Mouse (Mus musculus) Patski (cell line): ENCODE data around the gene Lrrc28. TPM values are rescaled to one million over a fixed set of nuclear protein-coding genes. Genes with fewer than 3 reads are reported as not detected.

Experiments used
- ATAC-seq: fragments of 100-300 bp; one replicate; pipeline ENCODE4 v1.8.0; 2021
- CTCF ChIA-PET: fragments of 350-600 bp; sonication (Branson Sonifier 250); formaldehyde crosslinking; loops from one replicate; lab custom pipeline; 2022; ENCODE audit warnings: inconsistent platforms; lab: Charles Lee
- POLR2A ChIA-PET: fragments of 350-600 bp; sonication (Branson Sonifier 250); formaldehyde crosslinking; loops from one replicate; lab custom pipeline; 2022; ENCODE audit warnings: antibody characterized with exemption, inconsistent platforms; lab: Charles Lee
- DNase-seq: peaks from one replicate; pipeline ENCODE4 v3.0.0-alpha.2; 2011; ENCODE audit warnings: low read depth, low spot score
- H3K27me3 ChIP-seq: fragments of 371-371 bp; one replicate; pipeline ENCODE4 v1.5.1; 2021
- CTCF ChIP-seq: fragments of 100-300 bp; IDR thresholded peaks from one replicate; pipeline ENCODE4 v1.5.1; 2021
- in situ Hi-C: fragments of 300-500 bp; cut with MboI; formaldehyde crosslinking; loops from 3 replicates; pipeline ENCODE4 v1.11.1; 2018; ENCODE audit warnings: low pct_unique_long_range_greater_than_20kb, mixed read lengths
- polyA plus RNA-seq: library from polyadenylated mRNA; unstranded; gene quantifications from one replicate; pipeline ENCODE4 v1.2.3, GENCODE M21; 2021

The Lrrc28 gene
- polyA plus RNA-seq, 1 experiment from 2014 or later: 13.0 TPM

DNA sequence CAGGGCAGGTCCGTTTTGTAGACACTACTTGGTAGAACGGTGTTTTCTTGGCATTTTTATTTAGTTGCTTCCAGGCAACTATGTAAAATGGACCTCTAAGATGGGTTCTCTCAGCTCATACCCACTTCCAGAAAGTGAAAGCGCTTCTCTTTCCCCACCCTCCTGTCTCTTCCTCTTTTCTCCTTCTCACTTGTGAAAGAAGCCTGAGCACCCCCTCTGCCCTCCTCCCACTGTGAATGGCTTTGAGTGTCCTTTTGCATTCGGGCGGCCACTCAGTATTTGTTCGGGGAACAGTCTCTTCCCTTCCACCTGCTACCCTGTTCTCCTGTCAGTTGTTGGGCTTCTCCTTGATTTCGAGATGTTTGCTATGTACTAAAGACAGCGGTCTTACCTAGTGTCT is 180.4 kb downstream of the Lrrc28 start:
- POLR2A ChIA-PET: no interaction called here
- CTCF ChIA-PET: no interaction called here

GRCm38 (mm10) chr7:67463565-67463964 is 181.5 kb downstream of the Lrrc28 start:
- H3K27me3 ChIP-seq: no peaks in the 10 kb centered on the region
- in situ Hi-C loops: no loop called here
- no peak for TF ChIP-seq CTCF
- ATAC-seq (no peak), DNase-seq (no peak)
- CTCF ChIA-PET: no interaction called here
- POLR2A ChIA-PET: no interaction called here

More for the DNA sequence above, 180.4 kb downstream of the Lrrc28 start:
- H3K27me3 ChIP-seq: no peaks in the 10 kb centered on the region
- DNase-seq: no peak
- ATAC-seq: no peak
- in situ Hi-C loops: no loop called here
- TF ChIP-seq CTCF: no peak

Other genes starting within 250 kb of the Lrrc28 start
- 18.6 TPM for gene Ttc23, start 2.1 kb upstream of the Lrrc28 start, polyA plus RNA-seq
- gene Synm, start 114.5 kb upstream of the Lrrc28 start, polyA plus RNA-seq: 5.9 TPM